ENCODE assay signal across 9 mouse cellular contexts in the genomic region with DNA sequence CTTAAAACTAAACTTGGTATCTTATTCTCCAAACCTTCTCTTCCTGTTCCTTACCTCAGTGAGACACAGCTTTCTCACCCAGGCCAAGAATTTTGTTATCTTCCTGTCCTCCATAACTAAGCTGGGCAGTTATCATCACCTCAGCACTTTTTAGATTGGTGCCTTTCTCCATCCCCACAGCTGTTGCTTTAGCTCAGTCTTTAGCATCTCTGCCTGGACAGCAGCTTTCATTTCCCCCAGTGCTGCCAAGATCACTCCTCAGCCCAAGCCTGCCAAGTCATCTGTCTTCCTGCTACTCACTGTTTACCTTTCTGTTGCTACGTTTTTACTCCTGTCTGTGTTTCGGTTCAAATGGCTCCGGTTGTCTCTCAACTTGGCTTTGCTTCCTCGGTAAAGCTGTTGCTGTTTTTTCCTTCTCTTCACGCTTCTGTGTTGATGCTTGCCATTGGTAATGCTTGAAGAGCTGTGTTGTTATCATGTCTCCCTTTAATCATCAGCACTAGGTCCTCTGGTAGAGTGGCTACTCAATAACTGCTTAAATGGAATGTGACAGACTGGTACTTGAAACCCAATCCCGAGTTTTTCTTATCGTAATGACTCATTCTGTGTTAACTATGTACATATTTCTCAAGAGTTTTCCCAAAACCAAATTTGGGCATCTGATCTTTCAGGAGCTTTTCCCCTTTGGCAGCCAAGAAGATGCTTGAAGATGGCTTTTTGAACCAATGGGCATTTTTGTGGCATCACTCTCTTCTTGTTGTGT. TPM values are rescaled to one million over a fixed set of nuclear protein-coding genes. Genes with fewer than 3 reads are reported as not detected.
DNase-seq lines count a peak whose midpoint lies in the region; ATAC-seq lines count a peak whose summit lies in the region.
"Had no signal": no experiment of that assay in that cellular context is flagged by ENCODE, and none has a peak within 500 bp of the region (broad histone marks: within the 10 kb centered on the region; RNA-seq: fewer than 3 reads in every experiment).

No protein-coding gene starts in this region.

- H3K27me3 ChIP-seq in kidney, embryonic 16.5 days (ENCODE audit: insufficient read depth, low read length), result no peaks in the 10 kb centered on the region
- H3K27me3 ChIP-seq: neural tube, embryonic 13.5 days had no signal

- H3K4me2 ChIP-seq in kidney, embryonic 16.5 days (replicated peaks; ENCODE audit: low read depth, low read length), result no peak overlapping the region
- H3K4me2 ChIP-seq: neural tube, embryonic 13.5 days had no signal

- intact Hi-C loops in heart, postnatal 36 days (cut with DNase I), result no loop called here

- no peak for ATAC-seq in kidney, embryonic 16.5 days (ENCODE audit: low FRiP score, low TSS enrichment)
- peak; percentile 37; the same call in 1 of the 2 replicates for ATAC-seq in erythroid progenitor cell, adult 5-6 weeks (replicated peaks; ENCODE audit: low FRiP score, poor library complexity, severe bottlenecking)

- no peaks in the 10 kb centered on the region for H3K9me3 ChIP-seq in kidney, embryonic 16.5 days (ENCODE audit: low read length)
- H3K9me3 ChIP-seq: neural tube, embryonic 13.5 days had no signal

- DNase-seq in kidney, postnatal 14 days, result no peak
- DNase-seq in MN1 (ENCODE audit: low spot score), result peak; percentile 40
- DNase-seq in heart, postnatal 36 days, result peak; percentile 13 to 19
- DNase-seq in skeletal muscle tissue, adult 2 months (ENCODE audit: low read depth, low spot score), result peak; percentile 57
- DNase-seq in urinary bladder, postnatal 4 days (ENCODE audit: low spot score in 2 of 2), result no peak
- no peak for DNase-seq in spleen, postnatal 4 days (ENCODE audit: low spot score in 2 of 2)

- no peak overlapping the region for H3K4me3 ChIP-seq in kidney, embryonic 16.5 days (ENCODE audit: low read length)
- H3K4me3 ChIP-seq: neural tube, embryonic 13.5 days had no signal

- WGBS in kidney, embryonic 16.5 days, result 24% methylated on average over 7 of the region's 7 CpGs

- H3K36me3 ChIP-seq in kidney, embryonic 16.5 days (ENCODE audit: insufficient read depth, low read length), result no peaks in the 10 kb centered on the region
- H3K36me3 ChIP-seq: neural tube, embryonic 13.5 days had no signal

- H3K9ac ChIP-seq in kidney, embryonic 16.5 days (replicated peaks; ENCODE audit: low read length), result no peak overlapping the region
- H3K9ac ChIP-seq: neural tube, embryonic 13.5 days had no signal

- peaks cover 22% of the 10 kb centered on the region for H3K4me1 ChIP-seq in kidney, embryonic 16.5 days (ENCODE audit: insufficient read depth, low read length)

- H3K27ac ChIP-seq in kidney, embryonic 16.5 days (ENCODE audit: low read length), result peak overlapping the region; percentile 25; the same call in 1 of the 2 replicates
- H3K27ac ChIP-seq: neural tube, embryonic 13.5 days had no signal

RNA-seq across cellular contexts. Expression of a gene that starts 26.8 kb away (rescaled TPM):
- 35.2 and 41.0 TPM in 2 replicates for polyA plus RNA-seq in kidney, embryonic 16.5 days (2015; fragmentation: Nextera tagmentation; extraction: Ambion mirVana)
- 21.6 and 31.4 TPM in 2 replicates for total RNA-seq in erythroid progenitor cell, adult 5-6 weeks (2015; ENCODE audit: low replicate concordance)
- 11.9 and 13.9 TPM in 2 replicates for total RNA-seq in erythroid progenitor cell, adult 5-6 weeks (2017; ENCODE audit: low replicate concordance)
- total RNA-seq in heart, postnatal 36 days (2021), result 10 to 100 TPM; 38.8 to 44.7 TPM

Comparison
In these comparisons a context has a peak if more than half of its experiments do, and no peak if none do; other contexts are left out.
1. DNase-seq: peak in MN1 (single experiment), heart, postnatal 36 days (2 of 2) and skeletal muscle tissue, adult 2 months (single experiment); none in kidney, postnatal 14 days (single experiment), urinary bladder, postnatal 4 days (0 of 2) and spleen, postnatal 4 days (0 of 2).